Mouse (Mus musculus): ENCODE measurements at regions not wholly inside any gene's neighbourhood (a gene's known extent, or its start where the extent isn't known, plus 50 kb on each side); places are given as distances from the start of the nearest gene placed in this dataset. TPM values are rescaled to one million over a fixed set of nuclear protein-coding genes. Genes with fewer than 3 reads are reported as not detected.

DNA sequence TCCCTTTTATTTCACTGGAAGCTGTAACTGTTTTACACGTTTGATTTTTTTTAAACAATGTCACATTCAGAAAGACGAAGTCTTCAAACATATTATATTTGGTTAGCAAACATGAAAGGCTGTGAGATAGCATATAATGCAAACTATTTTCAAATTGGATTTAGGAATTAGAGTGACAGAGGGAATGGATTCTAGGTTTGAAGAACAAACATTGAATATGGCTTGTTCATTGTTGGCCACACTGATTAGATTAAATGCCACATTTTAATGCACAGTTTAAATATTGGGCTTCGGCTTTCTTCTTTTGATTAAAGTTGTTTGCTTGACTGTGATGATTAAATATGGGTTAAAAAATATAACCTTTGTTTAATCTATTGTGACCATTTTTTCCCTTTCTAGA lies 415.1 kb upstream of the Pfkp start:
- no peak for ATAC-seq (replicated peaks)
- H3K4me2 ChIP-seq (replicated peaks): no peak overlapping the region
- no peaks in the 10 kb centered on the region for H3K27me3 ChIP-seq
- WGBS: 87% methylated on average over 3 of the region's 3 CpGs
- no peaks in the 10 kb centered on the region for H3K36me3 ChIP-seq
- no peaks in the 10 kb centered on the region for H3K9me3 ChIP-seq
- H3K27ac ChIP-seq (replicated peaks): no peak overlapping the region
- no peak overlapping the region for H3K4me3 ChIP-seq
- no peaks in the 10 kb centered on the region for H3K4me1 ChIP-seq
- no peak overlapping the region for H3K9ac ChIP-seq (replicated peaks)

DNA sequence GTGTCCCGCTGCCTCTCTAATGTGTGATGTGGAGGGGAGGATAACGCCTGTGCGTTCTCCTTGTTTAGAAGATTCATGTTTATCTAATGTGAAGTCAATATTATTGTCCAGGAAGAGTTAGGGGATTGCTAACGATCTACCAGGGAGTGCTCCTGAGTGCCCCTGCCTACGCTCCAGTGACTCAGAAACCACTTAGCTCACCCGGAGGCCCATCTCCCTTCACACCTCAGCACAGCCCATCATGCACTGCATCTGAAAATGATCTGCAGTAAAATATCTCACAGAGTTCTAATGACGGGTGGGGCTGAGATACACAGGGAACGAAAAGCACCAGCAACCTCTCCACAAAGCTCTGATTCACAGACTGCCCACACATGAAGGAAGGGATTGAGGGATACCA lies 409.0 kb upstream of the Pfkp start:
- no peaks in the 10 kb centered on the region for H3K27me3 ChIP-seq
- ATAC-seq (replicated peaks): no peak
- no peaks in the 10 kb centered on the region for H3K9me3 ChIP-seq
- no peaks in the 10 kb centered on the region for H3K36me3 ChIP-seq
- H3K4me2 ChIP-seq (replicated peaks): no peak overlapping the region
- 67% methylated on average over 8 of the region's 8 CpGs for WGBS
- H3K9ac ChIP-seq (replicated peaks): no peak overlapping the region
- no peaks in the 10 kb centered on the region for H3K4me1 ChIP-seq
- no peak overlapping the region for H3K4me3 ChIP-seq
- no peak overlapping the region for H3K27ac ChIP-seq (replicated peaks)

Small RNA genes lying in the stretch of these regions (microRNA-seq; reads per million reads assigned to microRNA genes)
- gene Gm22689: not detected

Measured in forebrain, embryonic 15.5 days (tissue).